Mouse (Mus musculus): ENCODE results near the gene Dync1h1. TPM values are rescaled to one million over a fixed set of nuclear protein-coding genes. Genes with fewer than 3 reads are reported as not detected.
"Not testable (repeated sequence)": the region's sequence is repeated elsewhere in the genome, so short reads cannot be mapped to it uniquely, and the experiment has no call there.

The Dync1h1 gene
- total and polyA plus RNA-seq, 3 experiments, result 113 to 269 (median 176) TPM

GRCm38 (mm10) chr12:110606676-110607075 is 5.4 kb downstream of the Dync1h1 start:
- no peak for DNase-seq

- DNase-seq, result peak; percentile 50
Measured at GRCm38 (mm10) chr12:110608460-110609152, 7.4 kb downstream of the Dync1h1 start.

- DNase-seq, result no peak
Measured at GRCm38 (mm10) chr12:110609153-110609497, 7.9 kb downstream of the Dync1h1 start.

- DNase-seq, result no peak
Measured at GRCm38 (mm10) chr12:110610713-110611112, 9.5 kb downstream of the Dync1h1 start.

GRCm38 (mm10) chr12:110630056-110630455 is 28.8 kb downstream of the Dync1h1 start:
- DNase-seq, result no peak

- no peak for DNase-seq
Measured at GRCm38 (mm10) chr12:110636293-110636692, 35.0 kb downstream of the Dync1h1 start.

GRCm38 (mm10) chr12:110637507-110638114 is 36.4 kb downstream of the Dync1h1 start:
- no peak for DNase-seq

GRCm38 (mm10) chr12:110650241-110650641 is 49.0 kb downstream of the Dync1h1 start:
- DNase-seq, result no peak

- DNase-seq, result no peak
Measured at GRCm38 (mm10) chr12:110651464-110651863, 50.2 kb downstream of the Dync1h1 start.

- no peak for DNase-seq
Measured at GRCm38 (mm10) chr12:110661746-110662145, 60.5 kb downstream of the Dync1h1 start.

- DNase-seq, result no peak
Measured at GRCm38 (mm10) chr12:110667466-110668077, 66.3 kb downstream of the Dync1h1 start.

- no peak for DNase-seq
Measured at GRCm38 (mm10) chr12:110674243-110674642, 73.0 kb downstream of the Dync1h1 start.

GRCm38 (mm10) chr12:110681191-110681590 is 79.9 kb downstream of the Dync1h1 start:
- DNase-seq, result peak; percentile 25

GRCm38 (mm10) chr12:110681878-110682277 is 80.6 kb downstream of the Dync1h1 start:
- DNase-seq, result no peak

GRCm38 (mm10) chr12:110682561-110683299 is 81.5 kb downstream of the Dync1h1 start, which contains the start of gene 1700001K19Rik:
TSS of gene 1700001K19Rik (minus strand) at chr12:110682619.
- DNase-seq, result no peak

GRCm38 (mm10) chr12:110683580-110683979 is 82.3 kb downstream of the Dync1h1 start:
- no peak for DNase-seq

GRCm38 (mm10) chr12:110687894-110688734 is 86.9 kb downstream of the Dync1h1 start:
- DNase-seq, result peak; percentile 79

GRCm38 (mm10) chr12:110688921-110689320 is 87.7 kb downstream of the Dync1h1 start:
- DNase-seq, result not testable (repeated sequence)

- no peak for DNase-seq
Measured at GRCm38 (mm10) chr12:110689919-110690643, 88.8 kb downstream of the Dync1h1 start.

GRCm38 (mm10) chr12:110693378-110693777 is 92.1 kb downstream of the Dync1h1 start:
- not testable (repeated sequence) for DNase-seq

- DNase-seq, result peak; percentile 77
Measured at GRCm38 (mm10) chr12:110695676-110696171, 94.5 kb downstream of the Dync1h1 start.
